Mouse (Mus musculus) ES-Bruce4 (cell line): ENCODE measurements at regions not wholly inside any gene's neighbourhood (a gene's known extent, or its start where the extent isn't known, plus 50 kb on each side); places are given as distances from the start of the nearest gene placed in this dataset.

Experiments
- H3K27ac ChIP-seq: 2 replicates; pipeline ENCODE4 v1.5.1; 2012; ENCODE audit warnings: low read length, inconsistent platforms; ENCODE audit not compliant: insufficient read depth
- H3K27me3 ChIP-seq: 2 replicates; pipeline ENCODE4 v1.6.1; 2012; ENCODE audit warnings: mild to moderate bottlenecking, low read length, inconsistent platforms; ENCODE audit not compliant: control insufficient read depth, poor library complexity, insufficient read depth, severe bottlenecking
- H3K36me3 ChIP-seq: 2 replicates; pipeline ENCODE4 v1.6.1; 2012; ENCODE audit warnings: inconsistent platforms, mild to moderate bottlenecking, low read length, moderate library complexity; ENCODE audit not compliant: control insufficient read depth, poor library complexity, insufficient read depth, severe bottlenecking
- H3K4me1 ChIP-seq: one replicate; pipeline ENCODE4 v1.8.1; 2011; ENCODE audit warnings: low read length; ENCODE audit not compliant: control insufficient read depth, insufficient read depth
- H3K4me3 ChIP-seq: 2 replicates; pipeline ENCODE4 v1.5.1; 2011; ENCODE audit warnings: low read depth, mild to moderate bottlenecking, low read length
- H3K9ac ChIP-seq: 2 replicates; pipeline ENCODE4 v1.6.1; 2012; ENCODE audit warnings: low read depth, mild to moderate bottlenecking, inconsistent platforms; ENCODE audit not compliant: poor library complexity, severe bottlenecking
- H3K9me3 ChIP-seq: replicated peaks from 2 replicates; pipeline ENCODE4 v1.6.1; 2012; ENCODE audit warnings: mild to moderate bottlenecking, low read length, inconsistent platforms; ENCODE audit not compliant: control insufficient read depth, poor library complexity, insufficient read depth, severe bottlenecking
- CTCF ChIP-seq: IDR thresholded peaks from one replicate; pipeline ENCODE4 v1.8.1; 2011; ENCODE audit warnings: low read depth, low read length
- EP300 ChIP-seq: IDR thresholded peaks from 2 replicates; pipeline ENCODE4 v1.6.1; 2011; ENCODE audit warnings: low read depth, low read length; ENCODE audit not compliant: insufficient read depth
- POLR2A ChIP-seq: IDR thresholded peaks from one replicate; pipeline ENCODE4 v1.8.1; 2011; ENCODE audit warnings: low read length; ENCODE audit not compliant: insufficient read depth

DNA sequence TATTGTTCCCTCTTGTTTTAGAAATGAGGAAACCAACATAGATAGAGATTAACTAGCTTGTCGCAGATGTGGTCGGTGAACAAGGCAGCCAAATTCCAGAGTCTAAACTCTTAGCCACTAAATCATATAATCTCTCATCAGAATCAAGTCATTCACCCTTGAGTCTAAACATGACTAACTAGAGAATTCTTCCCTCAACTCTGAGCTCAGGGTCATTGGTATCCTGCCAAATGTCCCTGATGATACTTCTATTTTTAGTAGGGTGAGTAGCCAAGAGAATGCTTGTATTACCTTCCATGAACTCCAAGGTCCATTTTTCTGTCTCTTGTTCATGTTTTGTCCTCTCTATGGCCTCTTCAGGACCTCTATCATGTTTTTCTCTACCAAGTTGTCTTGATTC is 174.9 kb upstream of the Tars start:
- no peak for TF ChIP-seq POLR2A
- no peak for TF ChIP-seq EP300
- TF ChIP-seq CTCF: no peak
- Histone ChIP-seq H3K9ac (no peak overlapping the region), H3K9me3 (no peaks in the 10 kb centered on the region), H3K36me3 (no peaks in the 10 kb centered on the region), H3K4me3 (no peak overlapping the region), H3K27me3 (no peaks in the 10 kb centered on the region; the same call in 1 of the 2 replicates), H3K4me1 (no peaks in the 10 kb centered on the region), H3K27ac (no peak overlapping the region)

DNA sequence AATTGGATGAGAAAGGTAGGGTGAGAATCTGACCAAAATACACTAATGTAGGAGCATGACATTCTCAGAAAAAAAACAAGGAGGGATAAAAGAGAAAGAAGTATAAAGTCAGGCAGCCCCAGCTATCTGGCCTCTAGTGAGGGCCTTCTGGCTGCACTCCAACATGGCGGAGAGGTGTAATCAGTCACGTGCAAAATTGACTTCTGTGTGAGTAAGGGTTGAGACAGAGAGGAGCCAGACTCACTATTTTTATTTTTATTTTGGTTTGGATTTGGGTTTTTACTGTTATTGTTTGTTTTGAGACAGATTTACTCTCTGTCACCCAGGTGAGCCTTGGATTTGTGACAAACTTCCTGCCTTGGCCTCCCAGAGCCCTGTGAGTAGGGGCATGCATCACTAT is 174.0 kb upstream of the Tars start:
- no peaks in the 10 kb centered on the region; the same call in 1 of the 2 replicates for H3K27me3 ChIP-seq
- H3K27ac ChIP-seq: no peak overlapping the region
- no peaks in the 10 kb centered on the region for H3K4me1 ChIP-seq
- TF ChIP-seq CTCF (no peak), POLR2A (no peak), EP300 (no peak)
- H3K9ac ChIP-seq: no peak overlapping the region
- no peak overlapping the region for H3K4me3 ChIP-seq
- H3K36me3 ChIP-seq: no peaks in the 10 kb centered on the region
- H3K9me3 ChIP-seq: no peaks in the 10 kb centered on the region

DNA sequence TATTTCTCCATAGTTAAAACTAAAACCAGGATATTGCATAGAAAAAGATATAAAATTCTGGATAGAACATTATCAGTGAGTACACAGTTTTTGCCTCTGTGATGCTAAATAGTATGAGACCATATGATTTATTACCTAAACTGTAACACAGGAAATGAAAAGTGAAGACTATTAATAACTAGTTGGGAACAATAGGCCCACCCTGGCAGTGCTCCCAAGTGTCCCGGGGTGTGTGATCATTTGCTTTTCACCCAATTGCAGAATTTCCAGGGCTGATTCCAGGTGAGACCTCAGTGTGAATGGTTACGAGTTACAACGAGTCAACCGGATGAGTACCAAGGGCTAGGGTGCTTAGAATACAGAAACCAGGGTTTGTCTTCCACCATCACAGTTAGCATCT is 172.6 kb upstream of the Tars start:
- Histone ChIP-seq H3K4me1 (no peaks in the 10 kb centered on the region), H3K27ac (no peak overlapping the region), H3K36me3 (no peaks in the 10 kb centered on the region), H3K9ac (no peak overlapping the region), H3K4me3 (no peak overlapping the region), H3K9me3 (no peaks in the 10 kb centered on the region), H3K27me3 (no peaks in the 10 kb centered on the region; the same call in 1 of the 2 replicates)
- TF ChIP-seq POLR2A: no peak
- TF ChIP-seq EP300: no peak
- TF ChIP-seq CTCF: no peak

DNA sequence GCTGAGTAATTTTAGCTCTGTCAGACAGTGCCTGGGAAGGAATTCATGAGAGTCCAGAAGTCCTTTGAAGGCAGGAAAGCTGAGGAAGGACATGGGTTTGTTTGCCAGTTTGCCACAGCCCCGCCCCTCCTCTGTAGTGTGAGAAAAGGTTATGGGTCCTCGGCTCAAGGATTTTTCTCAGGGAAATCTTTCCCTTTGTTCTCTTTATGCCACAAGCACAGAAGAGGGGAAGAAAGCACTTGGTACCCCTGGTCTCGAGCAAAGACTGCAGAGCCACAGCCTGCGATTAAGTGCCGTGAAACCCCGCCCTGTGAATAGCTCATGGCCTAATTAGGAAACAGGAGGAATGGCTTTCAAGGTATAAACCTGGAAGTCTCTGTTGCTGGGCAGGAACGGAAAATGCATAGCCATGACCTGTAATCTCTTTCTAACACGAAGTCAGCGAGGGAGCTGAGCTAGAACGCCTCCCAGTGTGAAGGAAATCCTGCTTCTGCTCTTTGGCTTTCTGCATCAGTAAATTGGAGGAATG is 166.1 kb upstream of the Tars start:
- TF ChIP-seq EP300 (no peak), CTCF (no peak), POLR2A (no peak)
- no peaks in the 10 kb centered on the region for H3K9me3 ChIP-seq
- H3K4me1 ChIP-seq: no peaks in the 10 kb centered on the region
- H3K27ac ChIP-seq: no peak overlapping the region
- no peaks in the 10 kb centered on the region for H3K27me3 ChIP-seq
- no peak overlapping the region for H3K4me3 ChIP-seq
- no peak overlapping the region for H3K9ac ChIP-seq
- H3K36me3 ChIP-seq: no peaks in the 10 kb centered on the region

DNA sequence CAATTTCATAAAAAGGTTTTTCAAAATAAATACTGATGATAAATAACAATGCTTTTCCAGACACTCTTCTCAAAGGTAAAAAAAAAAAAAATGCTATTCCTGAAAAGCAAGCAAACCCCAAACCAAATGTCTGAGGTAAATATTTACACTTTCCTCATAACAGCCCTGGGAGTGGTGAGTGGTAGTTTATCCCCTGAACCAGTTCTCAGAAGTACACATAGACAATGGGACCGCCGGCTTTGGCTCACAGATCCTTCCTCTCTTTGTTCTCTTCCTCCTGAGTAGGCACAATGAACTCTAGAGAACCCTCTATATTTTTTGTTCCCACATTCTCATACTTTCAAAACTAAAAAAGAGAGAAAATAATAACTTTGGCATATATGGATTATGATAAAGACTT is 153.1 kb upstream of the Tars start:
- no peak overlapping the region for H3K9ac ChIP-seq
- TF ChIP-seq EP300: no peak
- no peak for TF ChIP-seq POLR2A
- TF ChIP-seq CTCF: no peak
- no peak overlapping the region for H3K27ac ChIP-seq
- H3K9me3 ChIP-seq: no peaks in the 10 kb centered on the region
- H3K4me3 ChIP-seq: no peak overlapping the region
- H3K36me3 ChIP-seq: no peaks in the 10 kb centered on the region
- H3K27me3 ChIP-seq: no peaks in the 10 kb centered on the region
- H3K4me1 ChIP-seq: no peaks in the 10 kb centered on the region

DNA sequence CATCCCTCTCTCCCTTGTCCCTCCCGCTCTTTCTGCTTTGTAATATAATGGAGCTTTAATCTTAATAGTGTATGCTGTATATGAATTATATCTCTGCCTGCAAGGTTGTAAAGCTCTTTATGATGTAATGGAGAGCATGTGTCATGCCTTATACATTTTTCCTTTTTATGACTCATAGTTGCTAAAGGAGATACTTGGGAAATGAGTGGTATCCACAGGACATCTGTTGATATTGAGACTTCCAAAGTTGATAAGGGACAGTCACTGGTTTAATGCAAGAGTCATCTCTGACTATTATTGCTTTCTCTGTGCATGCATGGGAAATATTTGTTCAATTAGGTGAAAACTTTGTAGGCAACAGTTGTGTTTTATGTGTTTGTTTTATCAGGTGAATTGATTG is 152.6 kb upstream of the Tars start:
- no peak overlapping the region for H3K4me3 ChIP-seq
- H3K27me3 ChIP-seq: no peaks in the 10 kb centered on the region
- H3K9ac ChIP-seq: no peak overlapping the region
- H3K36me3 ChIP-seq: no peaks in the 10 kb centered on the region
- H3K9me3 ChIP-seq: no peaks in the 10 kb centered on the region
- no peak overlapping the region for H3K27ac ChIP-seq
- no peaks in the 10 kb centered on the region for H3K4me1 ChIP-seq
- TF ChIP-seq POLR2A: no peak
- no peak for TF ChIP-seq CTCF
- no peak for TF ChIP-seq EP300
